Mouse (Mus musculus): ENCODE results near the gene Nme4. TPM values are rescaled to one million over a fixed set of nuclear protein-coding genes. Genes with fewer than 3 reads are reported as not detected.
"Not testable (repeated sequence)": the region's sequence is repeated elsewhere in the genome, so short reads cannot be mapped to it uniquely, and the experiment has no call there.

Gene Nme4
- total RNA-seq, 2 experiments from 2014 or later, result 70.5 to 103 TPM

- ATAC-seq (replicated peaks; ENCODE audit: low FRiP score, low TSS enrichment, poor library complexity, severe bottlenecking), result peak; percentile 62
Measured at GRCm38 (mm10) chr17:26115205-26115898, 19.9 kb upstream of the Nme4 start.

GRCm38 (mm10) chr17:26114461-26114860 lies 19.1 kb upstream of the Nme4 start:
- not testable (repeated sequence) for ATAC-seq (replicated peaks; ENCODE audit: low FRiP score, low TSS enrichment, poor library complexity, severe bottlenecking)

- ATAC-seq (replicated peaks; ENCODE audit: low FRiP score, low TSS enrichment, poor library complexity, severe bottlenecking), result no peak
Measured at GRCm38 (mm10) chr17:26114061-26114460, 18.7 kb upstream of the Nme4 start.

GRCm38 (mm10) chr17:26113181-26113948 lies 18.0 kb upstream of the Nme4 start, which contains the start of gene Tmem8:
Tmem8 (plus strand) TSS chr17:26113299.
- ATAC-seq (replicated peaks; ENCODE audit: low FRiP score, low TSS enrichment, poor library complexity, severe bottlenecking), result peak; percentile 31; the same call in 1 of the 2 replicates

- no peak for ATAC-seq (replicated peaks; ENCODE audit: low FRiP score, low TSS enrichment, poor library complexity, severe bottlenecking)
Measured at GRCm38 (mm10) chr17:26112751-26113150, 17.3 kb upstream of the Nme4 start.

- no peak for ATAC-seq (replicated peaks; ENCODE audit: low FRiP score, low TSS enrichment, poor library complexity, severe bottlenecking)
Measured at GRCm38 (mm10) chr17:26111722-26112121, 16.3 kb upstream of the Nme4 start.

GRCm38 (mm10) chr17:26111024-26111423 lies 15.6 kb upstream of the Nme4 start:
- no peak for ATAC-seq (replicated peaks; ENCODE audit: low FRiP score, low TSS enrichment, poor library complexity, severe bottlenecking)

GRCm38 (mm10) chr17:26110156-26110555 lies 14.8 kb upstream of the Nme4 start:
- no peak for ATAC-seq (replicated peaks; ENCODE audit: low FRiP score, low TSS enrichment, poor library complexity, severe bottlenecking)

- no peak for ATAC-seq (replicated peaks; ENCODE audit: low FRiP score, low TSS enrichment, poor library complexity, severe bottlenecking)
Measured at GRCm38 (mm10) chr17:26105619-26106018, 10.2 kb upstream of the Nme4 start.

GRCm38 (mm10) chr17:26101478-26101877 lies 6.1 kb upstream of the Nme4 start:
- ATAC-seq (replicated peaks; ENCODE audit: low FRiP score, low TSS enrichment, poor library complexity, severe bottlenecking), result no peak

GRCm38 (mm10) chr17:26100166-26100565 lies 4.8 kb upstream of the Nme4 start:
- ATAC-seq (replicated peaks; ENCODE audit: low FRiP score, low TSS enrichment, poor library complexity, severe bottlenecking), result no peak

GRCm38 (mm10) chr17:26099316-26099715 lies 3.9 kb upstream of the Nme4 start:
- ATAC-seq (replicated peaks; ENCODE audit: low FRiP score, low TSS enrichment, poor library complexity, severe bottlenecking), result not testable (repeated sequence)

GRCm38 (mm10) chr17:26098461-26098860 lies 3.1 kb upstream of the Nme4 start:
- no peak for ATAC-seq (replicated peaks; ENCODE audit: low FRiP score, low TSS enrichment, poor library complexity, severe bottlenecking)

GRCm38 (mm10) chr17:26094531-26095110 lies 781 bp downstream of the Nme4 start:
- no peak for ATAC-seq (replicated peaks; ENCODE audit: low FRiP score, low TSS enrichment, poor library complexity, severe bottlenecking)

GRCm38 (mm10) chr17:26089905-26090632 lies 5.3 kb downstream of the Nme4 start, which contains the start of gene Decr2:
Decr2 (minus strand) TSS chr17:26090337.
- peak; percentile 84 for ATAC-seq (replicated peaks; ENCODE audit: low FRiP score, low TSS enrichment, poor library complexity, severe bottlenecking)

- no peak for ATAC-seq (replicated peaks; ENCODE audit: low FRiP score, low TSS enrichment, poor library complexity, severe bottlenecking)
Measured at GRCm38 (mm10) chr17:26087059-26087564, 8.3 kb downstream of the Nme4 start.

GRCm38 (mm10) chr17:26080867-26081266 lies 14.5 kb downstream of the Nme4 start:
- ATAC-seq (replicated peaks; ENCODE audit: low FRiP score, low TSS enrichment, poor library complexity, severe bottlenecking), result no peak

GRCm38 (mm10) chr17:26078851-26079250 lies 16.6 kb downstream of the Nme4 start:
- ATAC-seq (replicated peaks; ENCODE audit: low FRiP score, low TSS enrichment, poor library complexity, severe bottlenecking), result no peak

- no peak for ATAC-seq (replicated peaks; ENCODE audit: low FRiP score, low TSS enrichment, poor library complexity, severe bottlenecking)
Measured at GRCm38 (mm10) chr17:26075246-26075645, 20.2 kb downstream of the Nme4 start.

All from megakaryocyte-erythroid progenitor cell, adult 5-6 weeks (primary cell).